Mouse (Mus musculus) c-Kit-positive CD71-positive TER-119-positive erythroid progenitor cells, embryonic 14.5 days (primary cell): ENCODE results near the gene Il11ra1.

Source experiments
- DNase-seq: peaks from one replicate; pipeline ENCODE4 v3.0.0-alpha.2; 2013; ENCODE audit warnings: low spot score

The Il11ra1 gene

GRCm38 (mm10) chr4:41708192-41708745 is 8.5 kb downstream of the Il11ra1 start:
- DNase-seq, result peak; percentile 49

GRCm38 (mm10) chr4:41710229-41710628 is 10.4 kb downstream of the Il11ra1 start:
- no peak for DNase-seq

GRCm38 (mm10) chr4:41711705-41712375 is 12.1 kb downstream of the Il11ra1 start:
- DNase-seq, result no peak

- no peak for DNase-seq
These were observed 12.8 kb downstream of the Il11ra1 start for GRCm38 (mm10) chr4:41712421-41713196.

- DNase-seq, result peak; percentile 84
These were observed 13.6 kb downstream of the Il11ra1 start, which contains the start of gene Rpp25l for GRCm38 (mm10) chr4:41713197-41714067. Rpp25l (minus strand) TSS chr4:41713534.

GRCm38 (mm10) chr4:41714276-41714675 is 14.5 kb downstream of the Il11ra1 start:
- DNase-seq, result peak; percentile 66

- no peak for DNase-seq
These were observed 15.3 kb downstream of the Il11ra1 start for GRCm38 (mm10) chr4:41715082-41715481.

GRCm38 (mm10) chr4:41715596-41715995 is 15.8 kb downstream of the Il11ra1 start:
- DNase-seq, result no peak

- DNase-seq, result no peak
These were observed 17.0 kb downstream of the Il11ra1 start for GRCm38 (mm10) chr4:41716834-41717233.

GRCm38 (mm10) chr4:41722918-41723351 is 23.1 kb downstream of the Il11ra1 start, which contains the start of gene Dctn3:
Dctn3 (minus strand) TSS chr4:41723170.
- DNase-seq, result peak; percentile 91

GRCm38 (mm10) chr4:41726826-41727621 is 27.2 kb downstream of the Il11ra1 start:
- DNase-seq, result no peak

- no peak for DNase-seq
These were observed 31.4 kb downstream of the Il11ra1 start, which contains the start of gene Arid3c for GRCm38 (mm10) chr4:41731052-41731765. Arid3c (minus strand) TSS chr4:41731142.

GRCm38 (mm10) chr4:41737602-41738255 is 37.9 kb downstream of the Il11ra1 start:
- peak; percentile 54 for DNase-seq

GRCm38 (mm10) chr4:41738256-41738603 is 38.4 kb downstream of the Il11ra1 start:
- no peak for DNase-seq

- DNase-seq, result no peak
These were observed 39.5 kb downstream of the Il11ra1 start for GRCm38 (mm10) chr4:41739260-41739659.

- DNase-seq, result no peak
These were observed 40.8 kb downstream of the Il11ra1 start for GRCm38 (mm10) chr4:41740380-41741157.

GRCm38 (mm10) chr4:41741158-41741560 is 41.4 kb downstream of the Il11ra1 start:
- DNase-seq, result peak; percentile 93

GRCm38 (mm10) chr4:41744131-41744530 is 44.3 kb downstream of the Il11ra1 start:
- no peak for DNase-seq

GRCm38 (mm10) chr4:41745021-41745420 is 45.2 kb downstream of the Il11ra1 start:
- DNase-seq, result no peak
